Mouse (Mus musculus) kidney, postnatal 10 days (tissue): ENCODE measurements at regions not wholly inside any gene's neighbourhood (a gene's known extent, or its start where the extent isn't known, plus 50 kb on each side); places are given as distances from the start of the nearest gene placed in this dataset.

Source experiments
- DNase-seq: peaks from one replicate; pipeline ENCODE4 v3.0.0; 2021; ENCODE audit warnings: mixed read lengths

- DNase-seq: no peak
These were observed 98.3 kb downstream of the Rplp1 start for GRCm38 (mm10) chr9:61815995-61816394.

GRCm38 (mm10) chr9:61813291-61813690 is 101.1 kb downstream of the Rplp1 start:
- DNase-seq: no peak

GRCm38 (mm10) chr9:61812315-61812714 is 102.0 kb downstream of the Rplp1 start:
- no peak for DNase-seq

GRCm38 (mm10) chr9:61810456-61810855 is 103.9 kb downstream of the Rplp1 start:
- no peak for DNase-seq

GRCm38 (mm10) chr9:61808351-61809225 is 105.8 kb downstream of the Rplp1 start:
- DNase-seq: no peak

- no peak for DNase-seq
These were observed 108.4 kb downstream of the Rplp1 start for GRCm38 (mm10) chr9:61805971-61806370.

- DNase-seq: no peak
These were observed 110.8 kb downstream of the Rplp1 start for GRCm38 (mm10) chr9:61803555-61803954.

GRCm38 (mm10) chr9:61802694-61803093 is 111.6 kb downstream of the Rplp1 start:
- DNase-seq: no peak

GRCm38 (mm10) chr9:61799535-61799934 is 114.8 kb downstream of the Rplp1 start:
- no peak for DNase-seq

- no peak for DNase-seq
These were observed 118.4 kb downstream of the Rplp1 start for GRCm38 (mm10) chr9:61795910-61796309.

- no peak for DNase-seq
These were observed 122.8 kb downstream of the Rplp1 start for GRCm38 (mm10) chr9:61791435-61792064.

- DNase-seq: no peak
These were observed 123.5 kb downstream of the Rplp1 start for GRCm38 (mm10) chr9:61790849-61791248.

GRCm38 (mm10) chr9:61789066-61789897 is 125.1 kb downstream of the Rplp1 start:
- no peak for DNase-seq

- DNase-seq: no peak
These were observed 132.9 kb downstream of the Rplp1 start for GRCm38 (mm10) chr9:61781469-61781868.

GRCm38 (mm10) chr9:61780186-61780939 is 134.0 kb downstream of the Rplp1 start:
- no peak for DNase-seq

GRCm38 (mm10) chr9:61779165-61779564 is 135.2 kb downstream of the Rplp1 start:
- DNase-seq: no peak

GRCm38 (mm10) chr9:61776446-61776845 is 137.9 kb downstream of the Rplp1 start:
- DNase-seq: no peak

GRCm38 (mm10) chr9:61770207-61770955 is 144.0 kb downstream of the Rplp1 start:
- no peak for DNase-seq

GRCm38 (mm10) chr9:61766187-61766586 is 148.2 kb downstream of the Rplp1 start:
- DNase-seq: no peak

GRCm38 (mm10) chr9:61765366-61765765 is 149.0 kb downstream of the Rplp1 start:
- no peak for DNase-seq

- DNase-seq: no peak
These were observed 156.5 kb downstream of the Rplp1 start for GRCm38 (mm10) chr9:61757806-61758205.
